Mouse (Mus musculus) urinary bladder, adult 18-20 months (tissue): ENCODE results near the gene Lrrc26.

Source experiments
- DNase-seq, 2 experiments: peaks; one replicate each; pipeline ENCODE4 v3.0.0; 2022; ENCODE audit warnings: low spot score in 2 of 2, mixed read lengths in 2 of 2

The Lrrc26 gene

DNA sequence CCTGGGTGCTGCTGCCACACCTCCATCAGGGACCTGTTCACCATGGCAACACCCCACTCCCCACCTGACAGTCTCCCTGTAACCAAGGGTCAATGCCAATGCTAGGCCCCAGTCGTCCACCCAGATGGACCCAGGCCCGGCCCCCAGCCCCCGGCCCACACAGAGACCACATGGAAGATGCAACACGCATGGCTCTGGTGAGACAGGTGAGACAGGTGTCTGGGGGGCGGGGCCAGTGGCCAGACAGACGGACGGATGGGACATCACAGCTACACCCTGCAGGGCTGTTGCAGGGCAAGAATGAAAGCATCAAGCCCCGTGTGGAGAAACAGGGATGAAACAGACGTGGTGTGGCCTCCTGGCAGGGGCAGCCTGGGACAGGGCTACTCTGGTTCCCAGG lies 4.0 kb downstream of the Lrrc26 start:
- DNase-seq, result no peak

- no peak for DNase-seq
These were observed 7.4 kb downstream of the Lrrc26 start for GRCm38 (mm10) chr2:25297093-25297492.

DNA sequence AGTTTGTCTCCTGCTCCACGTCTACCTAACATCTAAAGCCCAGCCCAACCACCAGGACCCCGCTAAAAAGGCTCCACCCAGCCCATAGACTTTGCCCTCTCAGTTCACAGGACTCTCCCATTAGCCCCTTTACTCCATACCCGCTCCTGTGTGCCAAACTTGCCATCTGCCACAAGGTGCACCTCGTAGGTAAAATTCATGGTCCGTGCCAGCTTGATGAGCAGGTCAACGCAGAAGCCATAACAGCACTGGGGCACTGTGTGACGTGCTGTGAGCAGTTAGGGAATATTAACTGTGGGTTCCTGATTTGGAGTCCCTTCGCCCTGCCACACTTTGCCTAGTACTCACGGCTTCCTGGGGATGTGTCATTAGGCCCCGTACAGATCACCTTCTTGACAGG lies 8.3 kb downstream of the Lrrc26 start:
- no peak for DNase-seq

GRCm38 (mm10) chr2:25303452-25303851 lies 13.7 kb downstream of the Lrrc26 start:
- DNase-seq, result no peak

DNA sequence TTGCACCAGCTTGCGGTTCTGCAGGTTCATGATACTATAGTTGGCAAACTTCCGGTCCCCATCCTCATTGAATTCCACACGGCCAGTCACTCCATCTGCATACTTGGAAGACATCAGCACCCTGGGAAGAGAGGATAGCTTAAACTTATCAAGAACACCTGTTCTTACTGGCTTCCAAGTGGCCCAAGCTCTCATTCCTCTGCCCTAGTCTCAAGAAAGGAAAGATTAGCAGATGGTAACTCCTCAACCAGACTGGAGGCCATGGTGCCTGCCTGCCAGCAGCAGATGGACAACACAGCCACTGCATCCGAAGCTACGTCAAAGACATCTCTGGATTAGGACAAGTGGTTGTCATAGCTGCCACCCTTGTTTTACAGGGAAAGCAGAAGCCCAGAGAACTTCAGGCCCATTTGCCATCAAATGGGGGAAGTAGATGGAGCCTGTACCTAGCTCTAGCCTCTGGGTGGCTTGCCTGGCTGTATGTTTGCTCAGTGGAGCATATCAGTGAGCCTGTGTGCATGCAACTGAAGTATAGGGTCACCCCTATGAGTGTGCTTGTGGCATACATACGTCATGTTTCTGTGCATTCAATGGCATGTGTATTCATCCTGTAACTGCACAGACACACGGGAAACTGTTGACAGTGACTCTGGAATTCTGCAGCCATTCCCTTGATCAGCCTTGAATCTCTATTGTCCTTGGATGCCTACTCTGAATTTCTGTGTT lies 14.4 kb downstream of the Lrrc26 start:
- no peak for DNase-seq

DNA sequence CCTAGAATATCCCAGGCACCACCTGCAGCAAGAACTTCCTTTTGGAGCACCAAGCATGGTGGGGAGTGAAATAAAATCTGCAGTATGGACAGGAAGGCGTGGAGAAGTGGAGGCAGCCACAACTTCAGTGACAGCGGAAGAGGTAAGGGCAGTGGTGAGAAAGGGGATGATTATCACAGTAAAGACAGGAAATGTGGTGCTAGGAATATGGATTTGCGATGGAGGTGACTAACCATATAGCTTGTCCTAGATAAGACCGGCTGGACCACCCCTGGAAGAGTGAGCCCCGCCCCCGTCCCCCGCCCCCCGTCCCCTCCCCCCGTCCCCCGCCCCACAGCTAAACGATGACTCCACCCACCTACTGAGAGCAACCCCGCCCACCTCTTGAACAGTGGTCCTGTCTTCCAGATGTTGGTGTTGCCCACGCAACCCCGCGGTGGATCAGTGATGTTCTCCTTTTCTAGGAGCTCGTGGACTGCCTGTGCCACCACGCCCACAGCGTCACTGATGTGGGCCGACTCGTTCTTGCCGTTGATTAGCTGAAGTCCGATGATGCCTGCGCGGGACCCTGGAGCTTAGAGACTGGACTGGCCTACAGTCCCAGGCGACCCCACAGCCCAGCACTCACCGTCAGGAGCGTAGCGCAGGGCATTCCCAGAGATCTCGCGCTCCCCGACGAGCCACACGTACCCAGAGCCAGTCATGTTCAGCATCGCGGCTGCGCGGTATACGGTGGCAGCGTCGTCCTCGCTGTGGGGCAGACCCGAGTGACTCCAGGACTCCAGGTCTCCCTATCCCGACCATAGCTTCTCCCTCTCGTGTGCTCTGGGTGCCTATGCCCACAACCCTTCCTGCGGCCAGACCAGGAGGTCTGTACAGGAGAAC lies 15.2 kb downstream of the Lrrc26 start:
- no peak for DNase-seq

DNA sequence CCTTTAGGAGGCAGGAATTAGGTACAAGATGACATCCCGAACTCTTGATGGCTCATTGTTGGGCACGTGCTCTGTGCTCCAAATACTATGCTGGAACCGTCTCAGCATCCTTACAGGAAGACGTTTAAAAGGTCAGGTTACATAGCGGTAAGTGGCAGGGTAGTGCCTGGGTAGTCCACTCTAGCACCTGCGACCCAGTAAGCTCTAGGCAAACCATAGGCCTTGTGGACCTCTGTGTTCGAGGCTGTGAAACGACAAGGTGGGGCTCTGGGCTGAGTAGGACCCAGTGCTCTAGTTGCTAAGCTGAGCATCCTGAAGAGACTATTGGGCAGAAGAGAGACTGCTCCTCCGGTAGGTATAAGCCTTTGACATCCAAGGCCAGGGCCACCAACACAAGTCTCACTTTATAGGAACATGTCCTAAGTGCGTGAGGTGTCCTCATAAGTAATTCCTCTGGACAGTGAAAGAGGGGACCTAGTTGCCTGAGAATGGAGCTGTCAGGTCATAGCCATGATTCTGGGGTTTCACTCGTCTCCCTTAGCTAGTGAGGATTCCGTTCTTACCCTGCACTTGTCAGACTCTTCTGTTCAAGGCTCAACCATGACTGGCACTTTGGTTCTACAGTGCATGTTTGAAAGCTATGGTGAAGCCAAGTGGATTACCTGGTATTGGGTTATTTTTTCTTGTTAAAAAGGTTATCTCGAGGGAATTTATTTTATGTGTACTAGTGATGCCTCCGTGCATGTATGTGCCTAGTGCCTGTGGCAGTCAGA lies 16.1 kb downstream of the Lrrc26 start:
- DNase-seq, result no peak

DNA sequence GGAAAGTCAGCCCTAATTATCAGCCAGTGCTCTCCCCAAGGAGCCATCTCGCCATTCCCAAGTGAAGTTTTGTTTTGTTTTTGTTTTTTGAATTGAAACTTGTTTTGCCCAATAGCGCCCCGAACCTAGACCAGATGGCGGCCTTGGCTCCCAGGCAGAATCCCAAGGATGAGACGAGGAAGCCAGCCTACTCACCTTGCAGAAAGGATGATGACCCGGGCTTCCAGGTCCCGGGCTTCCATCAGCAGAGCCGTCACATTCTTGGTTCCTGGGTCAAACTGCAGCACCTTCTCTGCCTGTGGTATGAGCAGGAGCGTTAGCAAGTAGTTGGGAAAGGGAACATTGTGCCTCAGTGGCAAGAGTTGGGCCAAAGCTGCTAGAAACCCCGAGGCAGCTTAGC lies 20.5 kb downstream of the Lrrc26 start:
- DNase-seq, result no peak

DNA sequence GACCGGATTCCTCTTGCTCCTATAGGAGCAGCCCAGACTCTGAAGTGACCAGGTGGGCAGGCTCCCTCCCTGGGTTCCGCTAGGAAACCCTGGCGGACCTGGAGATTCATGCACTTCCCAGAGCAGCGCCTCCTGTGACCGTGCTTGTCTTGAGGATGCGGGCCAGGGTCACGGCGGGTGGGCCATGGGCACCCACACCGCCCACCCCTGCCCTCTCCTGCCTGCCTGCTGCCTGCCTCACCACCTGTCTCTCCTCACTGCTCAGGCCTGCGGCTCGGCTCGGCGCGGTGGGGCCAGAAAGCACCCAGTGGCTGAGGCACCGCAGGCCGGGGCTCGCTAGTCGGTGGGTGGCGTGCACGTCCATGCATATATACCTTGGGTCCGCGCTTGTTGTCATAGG lies 21.3 kb downstream of the Lrrc26 start:
- DNase-seq, result no peak

DNA sequence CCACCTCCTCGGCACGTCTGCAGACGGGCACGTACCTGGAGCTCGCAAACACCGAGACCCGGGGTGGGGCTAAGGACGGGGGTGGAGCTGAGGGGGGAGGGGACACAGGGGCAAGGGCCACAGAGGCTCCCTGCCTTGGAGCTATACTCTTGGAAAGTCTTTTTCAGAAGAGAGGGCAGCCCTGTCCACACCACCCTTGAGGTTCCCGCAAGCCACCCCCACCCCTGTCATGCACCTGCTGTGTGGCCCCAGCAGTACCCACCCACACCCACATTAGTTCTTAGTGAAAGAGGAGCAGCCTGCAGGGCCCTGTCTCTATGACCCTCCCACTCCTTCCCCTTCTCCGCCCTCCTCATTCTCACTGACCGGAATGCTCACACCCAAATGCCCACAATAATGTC lies 21.8 kb downstream of the Lrrc26 start:
- no peak for DNase-seq

DNA sequence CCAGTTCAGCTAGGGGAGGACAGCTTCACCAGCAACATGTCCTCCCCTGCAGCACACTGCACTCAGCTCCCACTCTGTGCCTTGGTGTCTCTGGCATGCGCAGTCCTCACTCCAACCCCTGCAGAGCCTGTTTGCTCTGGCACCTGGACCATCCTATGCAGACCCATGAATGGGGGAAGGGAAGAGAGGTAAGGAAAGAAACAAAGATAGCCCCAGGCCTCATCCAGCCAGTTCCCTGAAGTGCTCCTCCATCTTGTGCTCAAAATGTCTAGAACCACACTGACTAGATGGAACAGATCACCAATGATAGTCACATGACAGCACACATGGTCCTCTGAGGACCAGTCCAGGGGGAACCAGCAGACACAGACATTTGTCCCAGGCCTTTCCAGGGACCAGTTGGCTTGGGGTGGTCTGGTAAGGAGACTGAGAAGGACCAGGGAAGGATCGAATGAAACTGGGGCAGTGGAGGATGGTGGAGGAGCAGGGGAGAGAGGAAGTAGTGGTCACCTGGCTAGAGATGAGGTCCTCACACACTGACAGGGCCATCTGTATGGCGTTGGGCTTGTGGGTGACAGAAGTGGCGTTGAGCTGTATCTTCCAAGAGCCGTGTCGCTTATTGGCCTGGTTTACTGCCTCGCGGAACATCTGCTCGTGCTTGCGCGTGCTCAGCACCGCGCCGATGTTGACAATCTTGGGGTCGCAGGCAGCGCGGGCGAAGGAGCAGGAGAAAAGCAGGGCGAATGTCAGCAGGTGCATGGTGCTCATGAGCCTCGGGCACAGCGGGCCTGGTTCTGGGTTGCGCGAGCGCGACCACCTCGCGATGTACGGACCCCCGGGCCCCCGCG lies 28.6 kb downstream of the Lrrc26 start:
- DNase-seq, result no peak

DNA sequence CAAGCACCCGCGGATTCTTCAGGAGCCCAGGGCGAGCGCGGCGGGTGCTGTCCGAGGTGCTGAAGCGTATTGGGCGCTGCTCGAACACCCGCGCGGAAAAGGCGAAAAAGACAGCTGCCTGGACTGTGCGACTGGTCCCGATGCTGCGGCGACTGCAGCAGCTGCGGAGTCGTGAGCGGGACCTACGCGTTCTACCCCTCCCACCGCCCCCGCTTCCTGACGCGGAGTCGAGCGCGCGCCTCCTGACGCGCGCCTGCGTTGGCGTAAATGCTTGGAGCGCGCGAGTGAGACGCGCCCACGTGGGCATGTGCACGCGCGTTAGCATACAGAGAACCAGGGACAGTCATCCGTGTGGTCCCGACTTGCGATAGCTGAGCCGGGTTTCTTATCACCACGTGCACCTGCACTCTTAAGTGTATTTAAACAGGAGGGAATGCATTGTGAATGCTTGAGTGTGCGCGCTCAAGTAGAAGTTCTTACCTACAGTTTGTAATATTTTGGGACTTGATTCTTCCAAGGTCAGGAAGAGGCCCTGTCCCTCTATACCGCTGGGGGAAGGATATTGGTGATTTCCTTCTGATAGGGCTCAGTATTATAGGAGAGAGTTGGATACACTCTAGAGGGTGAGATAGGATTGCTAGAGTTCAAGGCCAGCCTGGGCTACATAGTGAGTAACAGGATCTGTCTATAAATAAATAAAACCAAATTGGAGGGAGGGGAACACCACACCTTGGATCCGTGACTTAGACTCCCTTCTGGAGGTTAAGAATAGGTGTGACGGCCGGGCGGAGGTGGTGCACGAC lies 29.5 kb downstream of the Lrrc26 start, which contains the start of gene Grin1:
Gene Grin1, minus strand, starts transcription at position 217 of the 803 bp plus-strand sequence.
- peak in 1 of 2 experiments; percentile 54 for DNase-seq

GRCm38 (mm10) chr2:25320084-25320483 lies 30.4 kb downstream of the Lrrc26 start:
- no peak for DNase-seq

- DNase-seq, result no peak
These were observed 36.3 kb downstream of the Lrrc26 start for GRCm38 (mm10) chr2:25326036-25326435.

- DNase-seq, result no peak
These were observed 38.7 kb downstream of the Lrrc26 start for GRCm38 (mm10) chr2:25328440-25328839.

- DNase-seq, result no peak
These were observed 41.8 kb downstream of the Lrrc26 start for GRCm38 (mm10) chr2:25331470-25331869.

GRCm38 (mm10) chr2:25332286-25333160 lies 42.8 kb downstream of the Lrrc26 start, which contains the start of gene Man1b1:
Gene Man1b1, plus strand, starts transcription at chr2:25332338.
- peak; percentile 99 for DNase-seq

DNA sequence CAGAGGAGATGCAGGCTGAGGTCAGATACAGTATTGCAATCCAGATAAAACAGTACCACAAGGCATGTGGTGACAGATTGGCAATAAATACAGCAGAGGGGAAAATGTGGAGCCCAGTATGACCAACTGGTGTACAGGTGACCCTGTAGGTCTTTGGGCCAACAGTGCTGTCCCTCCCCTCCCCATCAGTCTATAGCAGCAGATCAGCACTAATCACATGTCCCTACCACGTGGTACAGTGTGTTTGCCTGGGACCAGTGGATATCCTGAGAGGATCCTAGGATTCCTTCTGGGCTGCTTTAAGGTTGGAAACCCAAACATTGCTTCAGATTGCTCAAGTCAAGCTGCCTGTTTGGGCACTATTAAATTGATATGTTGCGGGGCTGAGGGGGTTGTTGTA lies 43.9 kb downstream of the Lrrc26 start:
- DNase-seq, result no peak

GRCm38 (mm10) chr2:25338303-25338702 lies 48.6 kb downstream of the Lrrc26 start:
- DNase-seq, result no peak
